8 mouse cellular contexts compared by ENCODE assay signal in the genomic region with DNA sequence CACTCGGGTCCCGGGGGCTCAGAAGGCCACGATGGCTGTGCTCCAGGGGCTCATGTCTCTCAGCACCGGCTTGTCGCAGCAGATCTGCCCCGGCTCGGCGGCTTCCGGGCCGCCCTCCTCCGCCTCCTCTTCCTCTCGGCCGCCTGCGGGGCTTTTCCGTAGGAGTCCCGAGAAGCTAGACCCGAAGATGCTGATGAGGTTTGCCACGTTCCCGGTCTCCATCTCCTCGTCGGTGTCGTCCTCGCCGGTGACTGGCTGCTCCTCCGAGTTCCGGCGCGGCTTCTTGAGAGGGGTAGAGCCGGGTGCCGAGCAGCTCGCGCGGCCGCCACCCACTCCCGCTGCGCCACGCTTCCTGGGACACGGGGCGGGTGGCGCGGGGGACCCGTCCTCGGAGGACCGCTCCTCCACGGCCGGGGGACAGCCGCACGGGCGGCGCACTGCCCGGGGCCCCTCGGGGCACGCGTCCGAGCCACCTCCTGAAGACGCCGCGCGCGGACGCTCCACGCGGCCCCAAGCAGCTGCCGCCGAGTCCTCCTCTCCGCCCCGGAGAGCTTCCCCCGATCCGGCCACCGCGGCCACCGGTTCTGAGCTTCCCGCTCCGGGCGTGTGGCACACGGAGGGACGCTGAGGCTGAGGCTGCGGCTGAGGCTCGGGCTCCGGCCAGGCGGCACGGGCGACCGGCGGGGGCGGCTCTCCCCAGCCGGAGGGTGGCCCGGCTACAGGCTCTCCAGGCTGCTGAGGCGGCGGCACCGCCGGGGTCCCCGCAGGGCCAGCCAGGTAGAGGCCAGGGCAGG. TPM values are rescaled to one million over a fixed set of nuclear protein-coding genes. Genes with fewer than 3 reads are reported as not detected.
DNase-seq lines count a peak whose midpoint lies in the region; ATAC-seq and TF ChIP-seq lines count a peak whose summit lies in the region.

No protein-coding gene starts in this region.

- TF ChIP-seq EP300 in ES-Bruce4 (IDR thresholded peaks at IDR 0.05; ENCODE audit: insufficient read depth, low read depth, low read length): no peak
- no peak for TF ChIP-seq EP300 in heart, postnatal 0 days (IDR thresholded peaks at IDR 0.05; ENCODE audit: low read depth)

- H3K9me3 ChIP-seq in ES-Bruce4 (replicated peaks; ENCODE audit: control insufficient read depth, insufficient read depth, low read length, poor library complexity, severe bottlenecking): no peaks in the 10 kb centered on the region
- no peaks in the 10 kb centered on the region for H3K9me3 ChIP-seq in embryonic facial prominence, embryonic 15.5 days (replicated peaks)
- H3K9me3 ChIP-seq in heart, postnatal 0 days (replicated peaks; ENCODE audit: control insufficient read depth, low read length): no peaks in the 10 kb centered on the region

- peak; percentile 66 for ATAC-seq in embryonic facial prominence, embryonic 15.5 days (ENCODE audit: insufficient number of reproducible peaks, low FRiP score, low TSS enrichment, low read depth)
- ATAC-seq in heart, postnatal 0 days (ENCODE audit: insufficient read depth, low read depth): peak; percentile 48

- no peak for TF ChIP-seq CTCF in ES-Bruce4 (IDR thresholded peaks at IDR 0.05; ENCODE audit: low read depth, low read length)
- TF ChIP-seq CTCF in heart, postnatal 0 days (IDR thresholded peaks at IDR 0.05; ENCODE audit: low read depth): no peak

- H3K4me2 ChIP-seq in embryonic facial prominence, embryonic 15.5 days (replicated peaks): peak overlapping the region; percentile 81
- H3K4me2 ChIP-seq in heart, postnatal 0 days (ENCODE audit: low read depth, low read length): peak overlapping the region; percentile 54

- no peak overlapping the region for H3K27ac ChIP-seq in ES-Bruce4 (ENCODE audit: insufficient read depth, low read length)
- H3K27ac ChIP-seq in embryonic facial prominence, embryonic 15.5 days (replicated peaks): peak overlapping the region; percentile 82
- peak overlapping the region; percentile 91 for H3K27ac ChIP-seq in heart, postnatal 0 days (ENCODE audit: low read depth)

- TF ChIP-seq POLR2A in ES-Bruce4 (IDR thresholded peaks at IDR 0.05; ENCODE audit: insufficient read depth, low read length): no peak

- no peaks in the 10 kb centered on the region for H3K36me3 ChIP-seq in ES-Bruce4 (ENCODE audit: control insufficient read depth, insufficient read depth, low read length, poor library complexity, severe bottlenecking)
- no peaks in the 10 kb centered on the region for H3K36me3 ChIP-seq in embryonic facial prominence, embryonic 15.5 days
- H3K36me3 ChIP-seq in heart, postnatal 0 days (replicated peaks; ENCODE audit: control insufficient read depth, insufficient read depth, low read length): no peaks in the 10 kb centered on the region

- DNase-seq in adrenal gland, postnatal 25 days: peak; percentile 68
- no peak for DNase-seq in heart, postnatal 0 days (ENCODE audit: low spot score)
- peak; percentile 46 to 67 for DNase-seq in kidney, postnatal 36 days
- peak; percentile 72 for DNase-seq in lung, postnatal 10 days
- DNase-seq in right cerebral cortex, adult 2 months (ENCODE audit: low spot score in 2 of 2): peak; percentile 53 to 68
- DNase-seq in urinary bladder, adult 2 months (ENCODE audit: low spot score): peak; percentile 67

- H3K4me3 ChIP-seq in ES-Bruce4 (ENCODE audit: low read depth, low read length): peak overlapping the region; percentile 79
- H3K4me3 ChIP-seq in embryonic facial prominence, embryonic 15.5 days (replicated peaks): peak overlapping the region; percentile 91
- H3K4me3 ChIP-seq in heart, postnatal 0 days (ENCODE audit: low read depth, low read length): peak overlapping the region; percentile 99

- peaks cover 14% of the 10 kb centered on the region for H3K27me3 ChIP-seq in ES-Bruce4 (ENCODE audit: control insufficient read depth, insufficient read depth, low read length, poor library complexity, severe bottlenecking)
- H3K27me3 ChIP-seq in embryonic facial prominence, embryonic 15.5 days: no peaks in the 10 kb centered on the region
- no peaks in the 10 kb centered on the region for H3K27me3 ChIP-seq in heart, postnatal 0 days (ENCODE audit: control insufficient read depth, insufficient read depth, low read length)

- under 1% methylated on average over 93 of the region's 93 CpGs for whole genome bisulfite sequencing in embryonic facial prominence, embryonic 15.5 days
- under 1% methylated on average over 82 of the region's 93 CpGs for WGBS in heart, postnatal 0 days

- H3K4me1 ChIP-seq in ES-Bruce4 (ENCODE audit: control insufficient read depth, insufficient read depth, low read length): no peaks in the 10 kb centered on the region
- peaks cover 29% of the 10 kb centered on the region for H3K4me1 ChIP-seq in embryonic facial prominence, embryonic 15.5 days
- H3K4me1 ChIP-seq in heart, postnatal 0 days (ENCODE audit: control insufficient read depth, insufficient read depth): peaks cover 22% of the 10 kb centered on the region

- peak overlapping the region; percentile 88 for H3K9ac ChIP-seq in ES-Bruce4 (ENCODE audit: low read depth, poor library complexity, severe bottlenecking)
- peak overlapping the region; percentile 98 for H3K9ac ChIP-seq in embryonic facial prominence, embryonic 15.5 days
- H3K9ac ChIP-seq in heart, postnatal 0 days (replicated peaks; ENCODE audit: low read depth, low read length): peak overlapping the region; percentile 99

RNA-seq across cellular contexts. Expression of a gene that starts 0.8 kb away (rescaled TPM):
- polyA plus RNA-seq in ES-Bruce4 (2011; ENCODE audit: insufficient read depth, insufficient read length, low read depth, missing spikeins): 5.9 and 7.7 TPM in 2 replicates
- total RNA-seq in adrenal gland, postnatal 25 days (2021): 6.7 and 9.1 TPM in 2 replicates
- polyA plus RNA-seq in embryonic facial prominence, embryonic 15.5 days (2015; fragmentation: Nextera tagmentation; extraction: Ambion mirVana): 10.4 and 10.8 TPM in 2 replicates
- 50.4 and 56.2 TPM in 2 replicates for total RNA-seq in heart, postnatal 0 days (2014; rRNA removed; ENCODE audit: low replicate concordance)
- polyA plus RNA-seq in heart, postnatal 0 days (2015; fragmentation: Nextera tagmentation; extraction: Ambion mirVana): 3.1 and 3.9 TPM in 2 replicates
- 29.7 and 40.7 TPM in 2 replicates for polyA plus RNA-seq in urinary bladder, adult 2 months (2012; rRNA removed)

RNA-seq across cellular contexts. Expression of a gene that starts 47.9 kb away (rescaled TPM):
- polyA plus RNA-seq in ES-Bruce4 (2011; ENCODE audit: insufficient read depth, insufficient read length, low read depth, missing spikeins): 0.65 and 1.1 TPM in 2 replicates
- 18.1 and 31.4 TPM in 2 replicates for total RNA-seq in adrenal gland, postnatal 25 days (2021)
- polyA plus RNA-seq in embryonic facial prominence, embryonic 15.5 days (2015; fragmentation: Nextera tagmentation; extraction: Ambion mirVana): 9.5 and 11.3 TPM in 2 replicates
- 8.2 and 16.1 TPM in 2 replicates for total RNA-seq in heart, postnatal 0 days (2014; rRNA removed; ENCODE audit: low replicate concordance)
- polyA plus RNA-seq in heart, postnatal 0 days (2015; fragmentation: Nextera tagmentation; extraction: Ambion mirVana): 6.5 and 7.2 TPM in 2 replicates
- polyA plus RNA-seq in urinary bladder, adult 2 months (2012; rRNA removed): 24.0 and 31.2 TPM in 2 replicates

RNA-seq across cellular contexts. Expression of a gene that starts 59.8 kb away (rescaled TPM):
- 32.8 and 44.4 TPM in 2 replicates for polyA plus RNA-seq in ES-Bruce4 (2011; ENCODE audit: insufficient read depth, insufficient read length, low read depth, missing spikeins)
- total RNA-seq in adrenal gland, postnatal 25 days (2021): 38.3 and 57.5 TPM in 2 replicates
- 76.0 and 86.5 TPM in 2 replicates for polyA plus RNA-seq in embryonic facial prominence, embryonic 15.5 days (2015; fragmentation: Nextera tagmentation; extraction: Ambion mirVana)
- 56.6 and 59.4 TPM in 2 replicates for total RNA-seq in heart, postnatal 0 days (2014; rRNA removed; ENCODE audit: low replicate concordance)
- 36.3 and 39.6 TPM in 2 replicates for polyA plus RNA-seq in heart, postnatal 0 days (2015; fragmentation: Nextera tagmentation; extraction: Ambion mirVana)
- 42.4 and 45.9 TPM in 2 replicates for polyA plus RNA-seq in urinary bladder, adult 2 months (2012; rRNA removed)
